Mouse (Mus musculus) ES-E14 (cell line): Measurements from ENCODE around the gene Palm.

Experiments used
- CHD2 ChIP-seq: IDR thresholded peaks from 2 replicates; pipeline ENCODE4 v1.6.1; 2014; ENCODE audit warnings: mild to moderate bottlenecking, low read depth, low read length, inconsistent platforms
- HCFC1 ChIP-seq: IDR thresholded peaks from 2 replicates; pipeline ENCODE4 v1.6.1; 2012; ENCODE audit warnings: low read length, inconsistent platforms, borderline replicate concordance; ENCODE audit not compliant: insufficient read depth
- MAFK ChIP-seq: IDR thresholded peaks from 2 replicates; pipeline ENCODE4 v1.6.1; 2014; ENCODE audit warnings: mild to moderate bottlenecking, low read depth, low read length, inconsistent platforms; ENCODE audit not compliant: insufficient read depth
- ZC3H11A ChIP-seq: IDR thresholded peaks from 2 replicates; pipeline ENCODE4 v1.6.1; 2012; ENCODE audit warnings: low read depth, mild to moderate bottlenecking, inconsistent platforms, low read length, borderline replicate concordance
- ZNF384 ChIP-seq: IDR thresholded peaks from 2 replicates; pipeline ENCODE4 v1.6.1; 2012; ENCODE audit warnings: low read depth, low read length, inconsistent platforms

DNA sequence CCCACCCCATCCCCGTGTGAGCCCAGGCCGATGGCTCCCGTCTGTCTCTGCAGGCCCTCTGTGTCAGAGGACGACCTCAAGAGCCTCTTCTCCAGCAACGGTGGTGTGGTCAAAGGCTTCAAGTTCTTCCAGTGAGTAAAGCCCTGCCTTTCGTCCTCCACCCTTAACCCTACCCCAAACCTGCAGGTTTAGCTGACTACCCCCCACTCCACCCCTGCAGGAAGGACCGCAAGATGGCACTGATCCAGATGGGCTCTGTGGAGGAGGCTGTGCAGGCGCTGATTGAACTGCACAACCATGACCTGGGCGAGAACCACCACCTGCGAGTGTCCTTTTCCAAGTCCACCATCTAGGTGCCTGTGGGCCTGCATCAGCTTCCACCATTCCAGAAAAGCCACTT lies 69.6 kb downstream of the Palm start:
- TF ChIP-seq ZNF384 (no peak), HCFC1 (no peak), MAFK (no peak), CHD2 (no peak), ZC3H11A (no peak)
